Mouse (Mus musculus): ENCODE measurements around the gene Mcu. TPM values are rescaled to one million over a fixed set of nuclear protein-coding genes. Genes with fewer than 3 reads are reported as not detected.

Gene Mcu
- total and polyA plus RNA-seq, 3 experiments, result 4.9 to 5.7 (median 5.3) TPM

DNA sequence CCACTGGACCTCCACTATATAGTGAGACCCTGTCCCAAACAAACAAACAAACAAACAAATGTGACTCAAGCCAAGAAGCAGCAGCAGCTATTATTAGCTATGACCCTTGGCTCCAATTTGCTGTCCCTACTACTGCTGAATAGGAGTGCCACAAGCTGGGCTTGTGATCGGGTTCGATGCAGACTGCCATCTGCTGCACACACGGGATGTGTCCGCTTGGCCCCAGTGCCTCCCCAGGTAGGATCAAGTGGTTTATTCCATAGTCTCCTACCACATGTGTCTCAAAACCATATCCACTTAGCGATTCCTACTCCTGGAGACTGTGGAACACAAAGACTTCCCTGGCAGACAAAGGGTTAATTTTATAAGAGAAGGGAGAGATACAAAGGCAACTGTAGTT is 2.4 kb downstream of the Mcu start:
- no peak overlapping the region for H3K4me3 ChIP-seq (replicated peaks in 1 of 3; ENCODE audit: low read depth in 2 of 3, low read length in 2 of 3, poor library complexity in 1 of 3)
- peaks cover 2 to 14% of the 10 kb centered on the region in 2 experiments; a peak in 3 of 4 replicates for H3K4me1 ChIP-seq (ENCODE audit: control insufficient read depth in 1 of 2, insufficient read depth in 2 of 2)
- dilution Hi-C loops (cut with MboI; ENCODE audit: extremely low pct_ligation_motif_present, extremely low pct_unique_long_range_greater_than_20kb, low sequenced_read_pairs), result no loop called here

DNA sequence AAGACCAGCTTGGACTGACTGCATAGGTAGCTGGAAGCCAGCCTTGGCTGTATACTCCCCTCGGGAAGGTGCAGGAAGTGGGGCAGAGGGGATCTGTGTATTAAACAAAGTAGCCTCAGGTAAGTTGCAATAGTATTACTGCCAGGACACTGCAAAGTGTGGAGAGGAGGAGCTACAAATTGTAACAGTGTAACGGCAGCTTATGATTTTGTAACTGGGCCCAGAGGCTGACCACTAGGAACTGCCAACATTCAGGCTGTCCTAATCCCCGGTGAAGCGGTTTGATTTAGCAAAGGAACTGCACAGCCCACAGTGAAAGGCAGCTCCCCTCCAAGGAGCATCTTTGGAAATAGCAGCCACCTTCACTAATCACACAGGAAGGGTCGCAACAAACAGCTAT is 3.2 kb downstream of the Mcu start:
- dilution Hi-C loops (cut with MboI; ENCODE audit: extremely low pct_ligation_motif_present, extremely low pct_unique_long_range_greater_than_20kb, low sequenced_read_pairs), result no loop called here
- Histone ChIP-seq H3K4me1 (ENCODE audit: control insufficient read depth in 1 of 2, insufficient read depth in 2 of 2) (peaks cover 8 to 21% of the 10 kb centered on the region in 2 experiments), H3K4me2 (ENCODE audit: insufficient read depth, low read depth, poor library complexity, severe bottlenecking) (no peak overlapping the region), H3K9ac (ENCODE audit: insufficient read depth, low read depth) (no peak overlapping the region), H3K27ac (ENCODE audit: insufficient read depth, low read depth) (no peak overlapping the region), H3K79me2 (replicated peaks; ENCODE audit: control insufficient read depth, extremely low read depth, insufficient read depth, poor library complexity, severe bottlenecking) (no peaks in the 10 kb centered on the region), H3K27me3 (replicated peaks) (no peaks in the 10 kb centered on the region), H3K36me3 (replicated peaks in 1 of 2; ENCODE audit: control insufficient read depth in 1 of 2, insufficient read depth in 1 of 2, low read length in 1 of 2) (no peaks in the 10 kb centered on the region), H3K9me3 (replicated peaks; ENCODE audit: low read length) (no peaks in the 10 kb centered on the region), H3K4me3 (replicated peaks in 1 of 3; ENCODE audit: low read depth in 2 of 3, low read length in 2 of 3, poor library complexity in 1 of 3) (no peak overlapping the region)
- TF ChIP-seq TCF12 (IDR thresholded peaks at IDR 0.05; ENCODE audit: low read depth, low read length) (no peak), UBTF (IDR thresholded peaks at IDR 0.05; ENCODE audit: low read depth, low read length) (no peak), MXI1 (IDR thresholded peaks at IDR 0.05; ENCODE audit: low read depth, low read length) (no peak), MYC (IDR thresholded peaks at IDR 0.05; ENCODE audit: low read depth, low read length) (no peak), ZMIZ1 (IDR thresholded peaks at IDR 0.05; ENCODE audit: low read depth, low read length) (no peak), ELF1 (IDR thresholded peaks at IDR 0.05; ENCODE audit: low read depth, low read length) (no peak), MAZ (IDR thresholded peaks at IDR 0.05; ENCODE audit: low read depth, low read length) (no peak), CHD2 (IDR thresholded peaks at IDR 0.05; ENCODE audit: low read length) (no peak), POLR2AphosphoS2 (IDR thresholded peaks at IDR 0.05; ENCODE audit: low read depth, low read length) (no peak), NELFE (IDR thresholded peaks at IDR 0.05; ENCODE audit: low read depth, low read length) (no peak), JUN (IDR thresholded peaks at IDR 0.05; ENCODE audit: insufficient read depth, low read depth, low read length) (no peak)
- in situ Hi-C loops (cut with MboI; ENCODE audit: low pct_ligation_motif_present, low pct_unique_long_range_greater_than_20kb, low sequenced_read_pairs), result no loop called here
- DNase-seq (ENCODE audit: extremely low read depth), result no peak

More for the DNA sequence above, 2.4 kb downstream of the Mcu start:
- Histone ChIP-seq H3K4me2 (ENCODE audit: insufficient read depth, low read depth, poor library complexity, severe bottlenecking) (no peak overlapping the region), H3K27me3 (replicated peaks) (peaks cover 2% of the 10 kb centered on the region), H3K79me2 (replicated peaks; ENCODE audit: control insufficient read depth, extremely low read depth, insufficient read depth, poor library complexity, severe bottlenecking) (no peaks in the 10 kb centered on the region), H3K9me3 (replicated peaks; ENCODE audit: low read length) (no peaks in the 10 kb centered on the region), H3K36me3 (replicated peaks in 1 of 2; ENCODE audit: control insufficient read depth in 1 of 2, insufficient read depth in 1 of 2, low read length in 1 of 2) (no peaks in the 10 kb centered on the region), H3K9ac (ENCODE audit: insufficient read depth, low read depth) (no peak overlapping the region), H3K27ac (ENCODE audit: insufficient read depth, low read depth) (no peak overlapping the region)
- TF ChIP-seq ZKSCAN1 (IDR thresholded peaks at IDR 0.05; ENCODE audit: borderline replicate concordance, low read depth, low read length) (no peak), CHD1 (IDR thresholded peaks at IDR 0.05; ENCODE audit: low read depth, low read length) (no peak), SMC3 (IDR thresholded peaks at IDR 0.05; ENCODE audit: low read depth, low read length) (no peak), ZC3H11A (IDR thresholded peaks at IDR 0.05; ENCODE audit: low read depth, low read length) (no peak), KAT2A (IDR thresholded peaks at IDR 0.05; ENCODE audit: insufficient replicate concordance, low read length) (no peak), MYC (IDR thresholded peaks at IDR 0.05; ENCODE audit: low read depth, low read length) (no peak)
- in situ Hi-C loops (cut with MboI; ENCODE audit: low pct_ligation_motif_present, low pct_unique_long_range_greater_than_20kb, low sequenced_read_pairs), result no loop called here
- DNase-seq (ENCODE audit: extremely low read depth), result no peak
